Mouse (Mus musculus) testis, adult 2 months (tissue): Measurements from ENCODE around the gene Ppp1cc. TPM values are rescaled to one million over a fixed set of nuclear protein-coding genes. Genes with fewer than 3 reads are reported as not detected.

Experiments used
- H3K27ac ChIP-seq: fragments of 200-500 bp; 2 replicates; pipeline ENCODE4 v1.5.1; 2012; ENCODE audit warnings: low read depth, low read length; ENCODE audit not compliant: control insufficient read depth, insufficient read depth
- H3K27me3 ChIP-seq: fragments of 200-500 bp; 2 replicates; pipeline ENCODE4 v1.6.1; 2012; ENCODE audit warnings: mild to moderate bottlenecking, low read length, moderate library complexity; ENCODE audit not compliant: control insufficient read depth, insufficient read depth
- H3K36me3 ChIP-seq: fragments of 200-500 bp; 2 replicates; pipeline ENCODE4 v1.6.1; 2012; ENCODE audit warnings: mild to moderate bottlenecking, low read length; ENCODE audit not compliant: control insufficient read depth, insufficient read depth
- H3K4me1 ChIP-seq: fragments of 200-500 bp; 2 replicates; pipeline ENCODE4 v1.6.1; 2012; ENCODE audit warnings: low read length; ENCODE audit not compliant: control insufficient read depth, insufficient read depth
- H3K4me3 ChIP-seq: fragments of 200-500 bp; 2 replicates; pipeline ENCODE4 v1.5.1; 2012; ENCODE audit warnings: low read depth, mild to moderate bottlenecking, low read length, moderate library complexity, mixed read lengths; ENCODE audit not compliant: control insufficient read depth
- CTCF ChIP-seq: fragments of 200-500 bp; IDR thresholded peaks from 2 replicates; pipeline ENCODE4 v1.5.1; 2012; ENCODE audit warnings: low read depth, mild to moderate bottlenecking, inconsistent platforms, low read length, moderate library complexity; ENCODE audit not compliant: control insufficient read depth, insufficient read depth, insufficient replicate concordance
- POLR2A ChIP-seq: fragments of 200-500 bp; IDR thresholded peaks from 2 replicates; pipeline ENCODE4 v1.6.1; 2012; ENCODE audit warnings: low read depth, mild to moderate bottlenecking, inconsistent platforms, low read length, moderate library complexity; ENCODE audit not compliant: control insufficient read depth
- polyA plus RNA-seq: library from polyadenylated mRNA; depleted of rRNA; stranded (reverse); fragments of >200 nt; gene quantifications from 2 replicates; pipeline ENCODE4 v1.2.3, GENCODE M21; 2012

Ppp1cc gene
- polyA plus RNA-seq, 1 experiment: 524 TPM

DNA sequence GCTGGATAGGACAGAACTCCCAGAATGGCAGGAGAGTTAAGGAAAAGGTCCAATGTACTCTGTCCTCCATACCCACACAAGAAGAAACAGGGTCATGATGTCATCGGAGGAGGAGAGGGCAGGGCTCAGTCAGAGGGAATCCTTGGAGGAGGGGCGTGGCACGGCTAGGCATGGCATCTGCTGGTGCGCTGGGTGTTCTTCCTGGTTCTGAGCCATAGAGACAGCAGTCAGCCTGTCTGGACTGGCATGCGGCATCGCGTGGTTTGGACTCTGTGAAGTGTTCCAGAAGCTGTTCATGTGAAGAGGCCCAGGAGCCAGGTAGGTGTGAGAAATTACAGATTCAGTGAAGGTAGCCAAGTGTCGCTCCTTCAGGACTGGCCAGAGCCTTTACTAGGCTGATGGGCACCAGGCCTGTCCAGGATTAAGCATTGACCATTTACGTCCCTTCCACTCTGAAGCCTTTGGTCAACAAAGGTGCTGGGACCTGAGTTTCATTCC, 42.8 kb upstream of the Ppp1cc start:
- H3K4me3 ChIP-seq: no peak overlapping the region
- H3K4me1 ChIP-seq: peaks cover 12% of the 10 kb centered on the region
- H3K36me3 ChIP-seq: no peaks in the 10 kb centered on the region
- no peaks in the 10 kb centered on the region for H3K27me3 ChIP-seq
- H3K27ac ChIP-seq: no peak overlapping the region
- TF ChIP-seq POLR2A (no peak), CTCF (no peak)

DNA sequence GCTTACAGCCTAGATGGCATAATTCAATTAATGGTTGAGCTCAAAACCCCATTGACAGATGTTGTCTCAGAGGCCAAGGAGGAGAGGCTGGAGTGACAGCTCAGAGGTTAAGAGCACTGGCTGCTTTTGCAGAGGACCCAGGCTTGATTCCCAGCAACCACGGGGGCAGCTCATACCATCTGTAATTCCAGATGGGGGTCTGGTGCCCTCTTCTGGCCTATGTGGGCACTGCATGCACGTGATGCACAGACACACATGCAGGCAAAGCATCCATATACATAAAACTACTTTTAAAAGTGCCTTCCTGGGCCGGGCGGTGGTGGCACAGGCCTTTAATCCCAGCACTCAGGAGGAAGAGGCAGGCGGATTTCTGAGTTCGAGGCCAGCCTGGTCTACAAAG, 41.8 kb upstream of the Ppp1cc start:
- no peak overlapping the region for H3K4me3 ChIP-seq
- H3K36me3 ChIP-seq: no peaks in the 10 kb centered on the region
- no peak overlapping the region for H3K27ac ChIP-seq
- no peaks in the 10 kb centered on the region for H3K27me3 ChIP-seq
- TF ChIP-seq CTCF (peak; percentile 79; the same call in 1 of the 2 replicates), POLR2A (no peak)
- H3K4me1 ChIP-seq: peaks cover 9% of the 10 kb centered on the region

DNA sequence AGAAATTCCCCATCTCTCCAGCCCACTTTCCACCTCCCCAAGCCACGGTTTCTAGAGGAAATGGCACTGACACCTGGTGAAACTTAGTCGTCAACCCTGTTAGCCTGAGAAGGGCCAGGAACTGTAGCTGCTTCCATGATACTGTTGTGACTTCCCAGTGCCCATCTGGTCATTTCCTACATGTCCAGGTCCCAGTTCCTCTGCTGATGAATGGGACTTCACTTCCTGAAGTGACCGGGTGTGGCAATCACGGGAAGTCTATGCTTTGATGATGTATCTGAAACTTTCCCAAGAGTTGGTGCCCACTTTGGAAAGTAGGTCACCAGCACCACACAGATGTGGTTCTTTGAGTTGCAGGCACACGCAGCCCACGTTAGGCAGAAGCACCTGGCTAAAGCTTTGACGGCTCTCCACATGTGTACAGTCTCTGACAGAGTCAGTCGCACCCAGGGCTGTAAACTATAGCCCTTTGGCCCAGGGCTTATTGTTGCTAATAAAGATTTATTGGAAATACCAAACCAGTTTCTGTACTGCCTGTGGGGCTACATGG, 32.8 kb upstream of the Ppp1cc start:
- Histone ChIP-seq H3K36me3 (no peaks in the 10 kb centered on the region), H3K4me1 (peaks cover 12% of the 10 kb centered on the region), H3K27me3 (no peaks in the 10 kb centered on the region), H3K4me3 (no peak overlapping the region), H3K27ac (no peak overlapping the region)
- no peak for TF ChIP-seq CTCF
- no peak for TF ChIP-seq POLR2A

DNA sequence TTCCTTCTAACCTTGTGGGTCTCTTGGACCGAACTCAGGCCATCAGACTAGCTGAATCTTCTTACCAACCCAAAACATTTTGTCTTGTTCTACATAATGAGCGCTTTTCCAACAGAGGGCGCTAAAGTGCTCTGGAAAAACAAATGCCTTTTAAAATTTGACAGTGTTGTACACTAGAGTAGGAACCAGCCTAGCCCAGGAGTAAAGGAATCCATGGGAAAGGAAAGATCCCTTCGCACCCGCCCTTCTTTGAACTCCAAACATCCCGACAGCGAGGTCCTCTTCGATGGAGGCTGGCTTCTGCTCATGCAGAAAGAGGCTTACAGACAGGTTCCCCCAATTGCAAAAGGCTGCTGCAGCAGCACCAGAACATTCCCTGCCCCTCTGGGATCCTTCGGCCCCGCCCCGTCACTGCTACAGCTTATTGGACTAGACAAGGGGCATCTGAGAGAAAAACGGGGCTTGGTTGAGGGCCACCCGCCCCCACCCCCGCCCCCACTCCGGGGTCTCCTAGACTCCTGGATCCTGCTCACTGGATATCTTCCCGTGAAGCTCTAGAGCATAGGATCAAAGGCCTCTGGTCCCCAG, 28.9 kb upstream of the Ppp1cc start:
- peaks cover 31% of the 10 kb centered on the region for H3K4me1 ChIP-seq
- TF ChIP-seq POLR2A: no peak
- no peaks in the 10 kb centered on the region for H3K36me3 ChIP-seq
- H3K27me3 ChIP-seq: no peaks in the 10 kb centered on the region
- H3K4me3 ChIP-seq: peak overlapping the region; percentile 87
- H3K27ac ChIP-seq: no peak overlapping the region

DNA sequence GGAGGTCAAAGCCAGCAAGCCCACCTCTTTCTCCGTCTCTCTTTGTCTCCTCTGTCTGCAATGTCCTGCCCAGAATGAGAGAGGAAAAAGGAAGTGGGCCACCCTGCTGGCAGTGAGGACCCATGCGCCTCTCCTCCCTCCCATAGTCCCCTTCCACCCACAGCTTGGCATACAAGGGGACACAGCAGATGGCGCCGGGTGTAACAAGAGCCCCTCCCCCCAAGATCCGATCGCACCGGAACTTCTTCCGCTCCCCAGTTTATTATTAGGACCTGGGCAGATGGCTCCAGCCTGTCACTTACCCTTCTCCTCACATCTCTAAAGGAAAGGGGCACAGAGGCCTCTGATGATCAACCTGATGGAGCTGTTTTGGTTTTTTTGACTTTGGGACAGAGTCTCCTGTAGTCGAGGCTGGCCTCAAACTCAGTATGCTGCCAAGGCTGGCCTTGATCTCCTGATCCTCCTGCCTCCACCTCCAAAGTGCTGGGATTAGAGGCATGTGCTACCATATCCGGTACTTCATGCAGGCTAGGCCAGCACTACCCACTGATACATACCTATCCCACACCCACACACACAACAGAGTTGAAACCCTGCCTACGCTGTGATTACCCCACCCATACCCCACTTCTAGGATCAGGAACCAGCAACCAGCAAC, 27.6 kb upstream of the Ppp1cc start:
- Histone ChIP-seq H3K27me3 (no peaks in the 10 kb centered on the region), H3K4me3 (peak overlapping the region; percentile 87), H3K4me1 (peaks cover 34% of the 10 kb centered on the region), H3K36me3 (no peaks in the 10 kb centered on the region), H3K27ac (no peak overlapping the region; the same call in 1 of the 2 replicates)
- TF ChIP-seq CTCF (no peak), POLR2A (no peak)

DNA sequence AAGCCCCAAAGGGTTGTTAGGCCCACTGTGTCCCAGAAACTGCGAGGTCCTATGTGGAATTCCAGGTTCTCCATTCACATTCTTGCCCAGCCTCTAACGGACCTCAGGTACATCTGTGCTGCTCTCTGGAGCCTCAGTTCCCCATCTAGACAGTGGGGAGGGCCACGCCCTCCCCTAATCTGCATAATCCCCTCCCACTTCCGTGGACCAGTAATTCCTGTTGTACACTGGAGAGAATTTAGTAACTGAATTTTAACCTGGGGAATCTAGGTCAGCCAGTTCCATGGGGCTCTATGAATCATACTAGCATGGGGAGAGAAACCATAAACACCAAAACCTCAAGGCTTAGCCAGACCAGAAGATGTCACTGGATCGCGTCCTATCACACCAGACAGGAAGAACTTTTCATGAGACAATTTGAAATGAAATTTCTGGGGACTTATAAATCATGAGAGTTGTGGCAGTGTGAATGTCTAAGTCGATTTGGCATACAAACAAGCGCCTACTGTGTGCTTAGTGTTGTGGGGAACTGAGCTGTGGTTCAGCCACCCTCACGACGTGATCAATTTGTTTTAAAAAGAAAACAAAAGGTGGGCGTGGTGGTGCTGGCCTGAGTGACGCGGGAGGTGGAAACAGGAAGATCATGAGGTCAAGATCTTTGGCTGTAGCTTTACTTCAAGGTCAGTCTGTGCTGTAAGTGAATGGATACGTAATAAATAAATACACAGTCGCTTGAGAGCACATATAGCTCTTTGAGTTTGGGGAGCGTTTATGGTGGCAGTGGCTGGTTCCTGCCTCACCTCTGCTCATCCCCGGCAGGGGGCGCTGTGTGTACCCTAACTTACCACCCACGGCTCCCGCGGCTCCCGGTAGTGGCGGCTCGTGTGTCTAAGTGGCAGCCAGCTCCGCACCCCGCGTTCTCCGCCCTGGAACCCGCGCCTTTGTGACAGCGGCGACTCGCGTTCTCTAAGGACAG, 26.7 kb upstream of the Ppp1cc start:
- Histone ChIP-seq H3K27ac (peak overlapping the region; percentile 81), H3K27me3 (no peaks in the 10 kb centered on the region), H3K36me3 (no peaks in the 10 kb centered on the region), H3K4me3 (peak overlapping the region; percentile 87), H3K4me1 (peaks cover 36% of the 10 kb centered on the region)
- no peak for TF ChIP-seq POLR2A
- peak; percentile 81; the same call in 1 of the 2 replicates for TF ChIP-seq CTCF
